Mouse (Mus musculus) spleen, adult 18-20 months (tissue): ENCODE results near the gene Grrp1.

ENCODE experiments used
- DNase-seq, 2 experiments: peaks; one replicate each; pipeline ENCODE4 v3.0.0; 2022; ENCODE audit warnings: mixed read lengths in 2 of 2

Gene Grrp1

GRCm38 (mm10) chr4:134238686-134239085 lies 15.2 kb downstream of the Grrp1 start:
- no peak for DNase-seq

GRCm38 (mm10) chr4:134238279-134238651 lies 15.6 kb downstream of the Grrp1 start, which contains the start of gene Cnksr1:
TSS of gene Cnksr1 (minus strand) at chr4:134238399.
- no peak for DNase-seq

GRCm38 (mm10) chr4:134237582-134238278 lies 16.2 kb downstream of the Grrp1 start:
- DNase-seq, result no peak

- DNase-seq, result no peak
These were observed 19.0 kb downstream of the Grrp1 start for GRCm38 (mm10) chr4:134234876-134235275.

- DNase-seq, result no peak
These were observed 23.5 kb downstream of the Grrp1 start for GRCm38 (mm10) chr4:134230431-134230830.

- DNase-seq, result no peak
These were observed 26.7 kb downstream of the Grrp1 start, which contains the start of gene Catsper4 for GRCm38 (mm10) chr4:134227194-134227593. TSS of gene Catsper4 (minus strand) at chr4:134227383.

GRCm38 (mm10) chr4:134222793-134223600 lies 30.9 kb downstream of the Grrp1 start:
- DNase-seq, result no peak

GRCm38 (mm10) chr4:134206488-134207053 lies 47.3 kb downstream of the Grrp1 start:
- no peak for DNase-seq

- DNase-seq, result no peak
These were observed 50.5 kb downstream of the Grrp1 start for GRCm38 (mm10) chr4:134203340-134203896.

GRCm38 (mm10) chr4:134202904-134203303 lies 51.0 kb downstream of the Grrp1 start, which contains the start of gene Gm7534:
TSS of gene Gm7534 (minus strand) at chr4:134203004.
- no peak for DNase-seq
